ENCODE assay signal across 7 mouse cellular contexts in genomic region chr2:172248106-172248764, GRCm38 (mm10).
DNase-seq lines count a peak whose midpoint lies in the region.

Mc3r (plus strand) TSS chr2:172248492.

- peak; percentile 45 for DNase-seq in A20 (ENCODE audit: low read depth, low spot score)
- DNase-seq in MN1 (ENCODE audit: low spot score) = peak; percentile 71
- DNase-seq in cerebellum, postnatal 14 days = peak; percentile 91 to 95
- DNase-seq in frontal cortex, postnatal 14 days (ENCODE audit: low spot score in 2 of 2) = peak; percentile 34 to 64
- peak; percentile 37 for DNase-seq in layer of hippocampus, adult 9-11 months
- peak; percentile 5 for DNase-seq in lung, postnatal 25 days (ENCODE audit: low spot score)
- peak; percentile 67 to 77 for DNase-seq in right cerebral cortex, postnatal 10 days (ENCODE audit: low spot score in 2 of 2)

Comparison
In these comparisons a context has a peak if more than half of its experiments do, and no peak if none do; other contexts are left out.
1. Peak in every context shown above with its lines: DNase-seq.
2. DNase-seq: peak in every context shown above with its lines; median percentile 93 in cerebellum, postnatal 14 days; 72 in right cerebral cortex, postnatal 10 days; 71 in MN1; 49 in frontal cortex, postnatal 14 days; 45 in A20; 37 in layer of hippocampus, adult 9-11 months; 5 in lung, postnatal 25 days.